Mouse (Mus musculus) spleen, adult 12 weeks (tissue): ENCODE data around the gene Arsb.

Experiments used
- DNase-seq: peaks from one replicate; pipeline ENCODE4 v3.0.0; 2022; ENCODE audit warnings: low spot score

Gene Arsb

DNA sequence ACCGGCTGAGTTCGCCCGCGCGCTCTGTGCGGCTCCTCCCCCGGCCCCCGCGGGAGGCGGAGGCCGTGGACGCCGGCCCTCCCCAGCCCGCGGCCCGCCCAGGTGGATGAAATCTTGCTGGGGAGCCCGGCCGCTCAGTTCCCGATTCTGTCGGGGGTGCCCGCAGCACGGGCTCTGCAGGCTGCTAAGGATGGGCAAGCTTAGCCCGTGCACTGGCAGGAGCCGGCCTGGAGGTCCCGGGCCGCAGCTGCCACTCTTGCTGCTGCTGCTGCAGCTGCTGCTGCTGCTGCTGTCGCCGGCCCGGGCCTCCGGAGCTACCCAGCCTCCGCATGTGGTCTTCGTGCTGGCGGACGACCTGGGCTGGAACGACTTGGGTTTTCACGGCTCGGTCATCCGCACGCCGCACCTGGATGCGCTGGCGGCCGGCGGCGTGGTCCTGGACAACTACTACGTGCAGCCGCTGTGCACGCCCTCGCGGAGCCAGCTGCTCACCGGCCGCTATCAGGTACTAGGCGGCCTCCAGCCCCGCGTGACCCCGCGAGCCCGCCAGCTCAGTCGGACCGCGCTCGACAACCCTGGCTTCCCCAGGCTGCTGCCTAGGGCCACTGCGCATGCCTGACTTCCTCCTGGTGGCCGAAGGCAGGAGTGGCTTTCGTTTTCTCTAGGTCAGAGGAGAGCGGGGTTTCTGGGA lies at the start of gene Arsb:
Arsb (plus strand) TSS at position 43 of the 691 bp plus-strand sequence.
- peak; percentile 65 for DNase-seq

DNA sequence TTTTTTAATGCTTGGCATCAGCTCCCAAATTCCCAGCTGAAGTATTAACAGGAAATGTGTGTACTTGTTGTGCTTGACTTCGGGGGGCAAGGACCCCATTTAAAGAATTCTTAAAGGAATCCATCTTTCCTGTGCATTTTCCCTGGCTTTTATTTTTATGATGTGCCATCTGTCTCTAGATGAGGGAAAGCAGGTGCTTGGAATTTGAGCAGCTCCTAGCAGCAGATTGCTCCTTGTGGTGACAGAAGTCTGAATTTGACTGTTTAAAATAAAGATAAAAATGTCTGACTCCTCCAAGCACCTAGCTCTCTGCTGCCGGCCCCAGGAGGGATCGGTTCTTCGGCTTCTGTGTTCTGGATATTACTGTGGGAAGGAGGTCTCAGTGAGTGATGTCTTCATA lies 49.5 kb upstream of the Arsb start:
- DNase-seq, result no peak

DNA sequence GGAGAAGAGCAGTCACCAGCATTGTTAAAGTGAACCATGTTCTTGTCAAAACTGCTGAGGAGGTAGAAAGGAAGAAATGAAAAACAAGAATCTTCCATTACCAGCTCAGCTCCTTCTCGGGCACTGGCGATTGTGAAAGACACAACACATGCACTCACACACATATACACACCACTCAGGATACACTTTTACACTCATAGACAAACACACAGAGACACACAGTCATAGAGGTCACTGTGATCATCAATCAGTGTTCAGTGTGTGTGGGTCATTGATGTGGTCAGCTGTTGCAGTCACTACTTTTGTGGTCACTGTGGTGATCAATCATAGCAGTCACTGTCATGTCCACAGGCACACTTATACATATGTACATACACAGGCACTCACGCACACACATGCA lies 48.0 kb upstream of the Arsb start:
- no peak for DNase-seq

DNA sequence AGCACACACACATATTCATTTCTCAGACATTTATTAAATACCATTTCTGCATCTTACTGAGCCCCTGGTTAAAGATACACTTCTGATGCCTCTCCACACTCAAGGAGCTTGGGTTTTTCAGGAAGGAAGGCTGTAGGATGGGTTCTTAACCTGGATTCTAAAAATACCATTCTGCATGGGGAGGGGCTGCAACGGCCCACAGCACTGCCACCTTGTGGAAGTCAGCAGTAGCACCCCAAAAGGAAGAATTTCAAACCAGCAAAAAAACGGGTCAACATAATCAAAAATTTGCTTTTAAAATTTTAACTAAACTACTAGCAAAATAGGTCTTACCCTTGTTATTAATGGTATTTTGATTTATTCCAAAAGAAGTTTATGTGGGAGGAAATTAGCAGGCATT lies 47.2 kb upstream of the Arsb start:
- no peak for DNase-seq

DNA sequence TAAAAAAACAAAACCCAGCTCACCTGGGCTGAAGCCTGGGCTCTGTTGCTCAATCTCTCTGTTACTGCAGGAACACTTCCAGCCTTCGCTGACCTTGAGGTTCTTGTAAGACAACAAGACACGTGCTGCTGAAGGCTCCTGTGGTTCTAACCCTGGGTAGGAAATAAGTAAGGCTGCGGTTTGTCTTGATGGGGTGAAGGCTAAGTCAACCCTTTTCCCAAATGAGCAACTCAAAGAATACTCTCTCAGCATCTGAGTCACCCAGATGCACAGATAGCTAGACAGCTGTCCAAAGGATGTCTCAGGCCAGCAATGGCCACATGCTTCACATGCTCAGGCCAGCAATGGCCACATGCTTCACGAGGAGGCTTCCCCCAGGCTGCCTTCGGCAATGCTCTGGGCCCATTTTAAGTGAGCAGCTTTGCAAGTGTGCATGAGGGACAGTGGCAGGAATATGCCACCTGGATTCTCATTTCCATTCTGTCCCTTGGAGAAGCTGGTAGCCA lies 36.2 kb upstream of the Arsb start:
- DNase-seq, result no peak

DNA sequence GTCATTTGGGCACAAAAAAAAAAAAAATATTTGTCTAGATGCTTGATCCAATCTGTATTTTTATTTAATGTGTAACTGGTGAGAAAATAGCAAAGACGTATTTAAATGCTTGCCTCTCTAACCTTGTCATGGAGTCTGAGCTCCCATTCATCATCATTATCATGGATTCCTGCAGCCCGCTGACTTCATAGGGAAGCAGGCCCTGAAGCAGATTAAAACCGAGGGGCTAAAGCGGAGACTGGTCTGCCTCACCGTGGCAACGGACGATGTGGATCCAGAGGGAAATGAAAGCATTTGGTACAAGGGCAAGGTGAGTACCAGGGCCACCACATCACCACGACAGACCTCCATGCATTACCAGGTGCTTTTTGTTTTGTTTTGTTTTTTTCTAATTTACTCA lies 27.3 kb upstream of the Arsb start:
- DNase-seq, result no peak

DNA sequence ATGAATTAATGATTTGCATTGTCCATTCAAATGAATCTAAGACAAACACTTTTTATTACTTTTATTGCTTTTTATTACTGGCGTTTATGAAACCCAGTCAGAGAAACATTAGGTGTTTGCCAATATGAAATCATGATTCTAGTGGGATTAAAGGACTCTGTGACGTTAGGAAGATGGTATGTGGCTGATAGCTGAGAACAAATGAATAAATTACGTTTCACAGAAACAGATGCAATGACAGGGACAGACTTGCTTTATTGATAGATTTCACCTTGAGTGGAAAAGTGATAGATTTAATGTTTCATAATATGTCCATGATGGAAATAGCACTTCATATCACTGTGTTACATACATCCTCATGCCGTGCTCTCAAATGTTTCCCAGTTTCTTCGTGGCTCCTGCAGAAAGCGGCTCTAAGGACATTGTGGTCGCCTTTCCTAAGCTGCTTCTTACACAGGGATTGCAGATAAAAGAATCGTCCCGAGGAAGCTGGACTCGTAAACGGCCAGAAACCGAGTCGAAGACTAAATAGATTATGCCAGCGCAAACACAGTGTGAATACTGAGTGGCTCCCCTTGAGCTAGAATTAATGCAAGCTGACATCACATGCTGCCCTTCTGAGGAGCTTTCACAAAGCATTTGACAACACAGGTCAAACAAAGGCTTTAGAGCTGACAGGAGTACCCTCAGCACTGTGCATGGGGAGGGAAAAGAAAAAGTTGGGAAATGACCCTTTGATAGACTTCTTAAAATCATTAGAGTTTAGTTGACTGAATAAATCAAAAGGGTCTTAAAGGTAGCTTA lies 18.6 kb upstream of the Arsb start:
- DNase-seq, result no peak

DNA sequence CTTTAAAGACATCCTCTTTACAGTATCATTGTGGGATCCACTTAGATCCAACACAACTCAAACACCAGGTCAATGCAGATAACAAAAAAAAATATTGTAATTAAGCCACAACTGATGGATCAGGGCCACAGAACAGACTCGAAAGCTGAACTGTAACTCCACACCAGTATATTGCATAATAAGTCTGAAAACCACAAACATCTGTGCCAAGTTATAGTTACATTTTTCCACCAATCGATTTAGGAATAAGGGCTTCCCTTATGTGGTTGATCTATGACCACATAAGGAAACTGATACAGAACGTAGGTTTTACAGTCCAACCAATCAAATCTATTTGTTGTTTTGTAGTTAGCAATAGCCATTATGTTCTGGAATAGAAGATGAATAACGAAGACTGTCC lies 16.3 kb upstream of the Arsb start:
- DNase-seq, result no peak

DNA sequence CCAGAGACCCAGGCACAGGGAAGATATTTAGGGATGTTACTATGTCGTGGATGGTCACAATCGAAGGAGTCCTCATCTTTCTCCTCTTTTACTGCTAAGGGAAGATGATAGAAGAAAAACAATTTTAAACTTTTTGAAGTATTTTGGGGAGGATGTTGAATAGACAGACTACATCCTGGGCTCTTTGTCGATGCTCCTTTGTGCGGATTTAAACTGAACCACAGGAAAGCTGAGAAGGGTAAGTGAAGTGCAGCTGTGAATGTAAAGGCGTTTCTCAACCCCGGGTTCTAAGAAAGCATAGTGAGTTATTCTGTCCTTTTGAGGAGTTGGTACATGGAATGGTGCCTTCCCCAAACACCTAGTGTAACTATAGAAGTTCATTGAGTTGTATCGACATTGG lies 14.8 kb upstream of the Arsb start:
- no peak for DNase-seq

DNA sequence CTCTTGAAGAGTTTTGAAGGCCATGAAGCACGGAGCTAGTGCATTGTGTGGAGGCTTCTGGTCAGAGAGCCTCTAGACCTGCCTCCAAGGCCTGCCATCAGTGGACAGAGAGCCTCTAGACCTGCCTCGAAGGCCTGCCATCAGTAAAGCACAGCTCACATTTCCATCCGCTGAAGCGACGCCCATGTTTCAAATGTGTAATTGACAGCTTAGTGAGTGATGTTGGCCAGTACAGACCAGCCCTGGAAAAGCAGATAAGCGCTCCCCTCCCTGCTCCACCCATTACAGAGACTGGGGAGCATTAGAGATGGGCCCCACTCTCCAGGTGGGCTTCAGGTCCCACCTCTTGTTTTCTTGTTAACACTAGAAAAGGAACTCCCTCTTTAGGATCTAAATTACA lies 13.9 kb upstream of the Arsb start:
- DNase-seq, result no peak

DNA sequence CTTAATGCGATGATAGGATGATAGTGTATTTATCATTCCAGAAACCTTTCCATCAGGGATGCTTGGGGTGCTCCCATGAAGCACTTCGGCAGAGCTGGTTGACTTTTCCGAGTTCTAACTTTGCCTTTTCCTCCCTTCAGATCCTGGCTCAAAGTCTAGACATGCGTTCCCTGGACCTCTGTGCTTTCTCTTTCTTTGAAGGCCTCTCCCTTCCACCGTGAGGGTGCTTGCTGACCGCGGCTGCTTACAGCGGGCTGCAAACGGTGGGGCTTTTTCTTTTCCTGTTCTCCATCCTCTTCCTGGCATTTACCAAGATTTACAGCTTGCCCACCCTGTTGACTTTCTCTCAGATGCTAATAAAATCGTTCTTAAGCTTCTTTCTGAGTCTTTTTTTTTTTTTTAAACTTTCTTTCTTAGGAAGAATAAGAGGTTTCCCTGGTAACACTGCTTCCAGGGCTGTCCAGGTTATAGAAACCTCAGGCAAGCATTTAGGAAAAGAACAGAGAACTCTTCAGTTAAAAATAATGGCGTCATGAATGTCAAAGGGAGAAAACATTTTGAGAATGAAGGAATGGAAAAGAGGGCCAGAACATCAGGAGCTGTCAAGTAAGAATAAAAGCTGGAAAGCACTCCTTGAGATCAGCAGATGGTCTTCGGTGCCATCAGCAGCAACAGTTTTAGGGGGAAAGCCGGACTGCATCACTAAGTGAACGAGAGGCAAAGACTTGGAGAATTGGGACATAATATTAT lies 13.1 kb upstream of the Arsb start:
- DNase-seq, result no peak

DNA sequence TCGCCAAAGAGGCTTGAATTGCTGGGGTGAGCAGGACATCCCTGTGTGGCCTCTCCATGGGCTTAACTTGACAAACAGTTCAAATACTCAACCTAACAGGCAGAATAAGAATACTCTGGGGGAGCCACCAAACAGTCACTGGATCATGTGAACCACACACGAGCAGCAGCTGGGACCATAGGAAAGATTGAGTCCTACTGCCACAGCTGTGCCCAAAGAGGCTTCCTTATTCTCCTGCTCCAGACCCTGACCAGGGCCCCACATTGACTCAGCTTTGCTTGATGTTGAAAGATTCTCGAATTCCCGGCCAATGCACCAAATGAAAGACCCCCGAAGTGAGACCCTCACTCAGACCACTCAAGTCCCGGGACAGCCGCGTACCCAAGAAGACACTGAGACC lies 9.6 kb upstream of the Arsb start:
- DNase-seq, result no peak

DNA sequence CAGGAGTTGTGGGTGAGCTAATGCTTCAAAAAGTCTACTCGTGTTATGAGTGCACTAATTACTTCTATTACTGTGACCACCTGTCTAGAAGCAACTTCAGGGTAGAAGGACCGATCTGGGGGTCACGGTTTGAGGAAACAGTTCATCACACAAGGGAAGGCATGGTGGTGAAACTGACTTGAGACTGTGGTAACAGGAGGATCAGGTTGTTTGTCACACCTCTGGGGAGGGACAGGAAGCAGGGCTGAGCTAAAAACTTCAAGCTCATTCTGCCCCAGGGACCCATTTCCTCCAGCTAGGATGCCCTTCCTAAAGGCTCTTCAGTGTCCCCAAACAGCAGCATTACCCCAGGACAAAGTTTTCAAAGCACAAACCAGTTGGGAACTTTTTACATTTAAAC lies 8.6 kb upstream of the Arsb start:
- DNase-seq, result no peak

DNA sequence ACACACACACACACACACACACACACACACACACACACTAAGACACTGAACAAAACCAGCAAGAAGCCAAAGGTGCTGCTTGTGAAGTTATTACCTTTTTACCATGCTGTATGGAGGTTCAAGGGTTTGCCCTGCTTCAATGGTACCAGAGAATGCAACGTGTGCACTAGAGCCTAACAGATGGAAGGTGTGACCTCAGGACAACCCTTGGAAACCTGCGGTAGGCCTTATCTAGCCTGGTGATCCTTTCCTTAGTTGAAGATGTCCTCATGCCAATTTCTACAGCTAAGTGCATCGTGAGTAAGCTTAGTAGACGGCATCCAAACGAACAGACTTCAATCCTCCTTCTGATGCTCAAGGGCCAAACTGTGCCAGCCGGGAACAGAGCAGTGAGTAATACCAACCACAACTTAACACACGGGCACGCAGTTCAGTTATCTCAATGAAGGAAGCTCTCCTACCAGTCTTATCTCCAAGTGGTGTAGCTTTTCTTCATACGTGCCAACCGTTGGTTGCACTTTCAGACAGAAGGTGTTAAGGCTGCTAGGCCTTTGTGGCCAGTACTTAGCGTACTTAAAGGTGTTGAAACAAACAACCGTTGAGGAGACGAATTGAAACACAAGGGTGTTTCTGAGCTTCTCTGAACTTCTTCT lies 7.0 kb upstream of the Arsb start:
- no peak for DNase-seq

DNA sequence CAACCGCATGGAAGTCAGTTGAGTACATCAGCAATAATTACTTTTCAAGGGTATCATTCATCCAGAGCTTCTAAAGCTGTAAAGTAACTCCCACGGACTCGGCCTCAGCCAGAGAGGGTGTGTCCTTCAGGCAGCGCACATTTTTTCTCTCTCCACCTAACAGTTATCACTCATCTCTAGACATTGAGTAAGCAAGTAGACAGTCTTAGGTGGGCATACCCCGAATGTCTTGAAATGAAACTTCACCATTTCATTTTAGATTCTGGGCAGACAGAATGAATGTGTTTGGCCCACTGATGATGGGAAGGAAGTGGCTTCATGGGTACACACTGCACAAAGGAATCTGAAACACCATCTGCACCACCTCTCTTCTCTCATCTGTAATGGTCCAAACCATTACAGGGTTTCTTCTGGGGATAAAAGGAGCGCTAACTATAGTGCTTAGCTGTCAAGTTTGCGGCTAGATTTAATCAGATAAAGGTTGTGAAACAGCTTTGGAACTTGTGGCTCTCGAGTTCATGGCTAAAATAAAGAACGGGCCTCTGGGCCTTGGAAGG lies 321 bp upstream of the Arsb start:
- peak; percentile 6 for DNase-seq

DNA sequence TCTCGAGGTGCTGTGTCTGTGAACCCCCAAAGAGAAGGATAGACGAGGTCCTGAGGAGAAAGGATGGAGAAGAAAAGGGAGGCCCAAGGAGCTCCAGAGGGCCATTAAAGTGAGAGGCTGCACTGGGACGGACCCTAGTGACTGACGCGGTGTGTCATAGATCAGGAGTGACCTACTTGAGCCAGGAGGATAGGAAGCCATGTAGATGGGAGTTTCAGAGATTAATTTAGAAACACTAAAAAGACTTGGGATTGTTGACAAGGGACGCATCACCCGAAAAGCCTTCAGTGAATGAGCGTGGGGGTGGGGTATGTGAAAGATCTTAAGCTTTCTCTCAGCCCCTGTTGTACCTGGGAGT lies 828 bp downstream of the Arsb start:
- DNase-seq, result no peak

DNA sequence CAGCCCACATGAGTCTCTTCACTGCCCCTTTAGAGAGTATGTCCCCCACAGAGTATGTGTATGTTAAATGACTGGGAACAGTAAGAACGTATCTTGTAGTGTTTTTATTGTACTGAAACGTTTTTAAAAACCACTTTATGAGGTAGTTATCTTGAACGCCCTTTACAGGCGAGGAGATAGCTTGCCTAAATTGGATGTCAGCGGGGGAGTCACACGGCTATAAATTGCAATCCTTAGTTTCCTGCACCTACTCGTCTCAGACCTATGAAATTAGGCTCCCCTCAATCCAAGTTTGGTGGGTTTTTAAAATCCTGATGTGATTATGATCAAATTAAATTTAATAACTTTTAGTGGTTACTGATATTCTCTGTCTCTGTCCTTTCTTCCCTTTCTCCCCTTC lies 1.4 kb downstream of the Arsb start:
- no peak for DNase-seq

DNA sequence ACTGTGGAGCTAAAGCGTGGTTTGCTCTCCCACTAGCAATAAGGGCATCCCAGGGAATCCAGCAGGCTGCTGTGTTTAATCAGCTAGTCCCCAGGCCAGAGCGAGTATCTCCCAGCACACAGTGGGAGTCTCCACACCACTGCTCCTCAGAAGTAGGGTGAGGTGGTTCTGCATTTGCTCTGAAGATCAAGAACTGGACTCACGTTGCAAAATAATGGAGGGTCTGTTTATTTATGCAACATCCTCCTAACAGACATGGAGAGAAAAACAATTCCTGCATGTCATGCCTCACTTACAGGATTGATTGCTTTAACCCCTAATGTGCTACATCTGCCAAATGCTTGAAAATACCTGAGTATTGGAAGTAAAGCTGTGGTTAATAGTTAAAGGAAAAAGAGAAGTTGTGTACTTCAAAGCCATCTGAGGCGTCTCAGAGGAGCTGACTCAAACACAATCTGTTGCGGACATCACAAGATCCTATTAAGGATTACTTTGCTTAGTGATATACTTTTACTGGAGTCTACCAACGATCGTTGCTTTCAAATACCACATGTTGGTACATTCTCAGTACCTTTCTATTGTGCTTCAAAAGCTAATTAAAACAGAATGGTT lies 2.4 kb downstream of the Arsb start:
- no peak for DNase-seq

DNA sequence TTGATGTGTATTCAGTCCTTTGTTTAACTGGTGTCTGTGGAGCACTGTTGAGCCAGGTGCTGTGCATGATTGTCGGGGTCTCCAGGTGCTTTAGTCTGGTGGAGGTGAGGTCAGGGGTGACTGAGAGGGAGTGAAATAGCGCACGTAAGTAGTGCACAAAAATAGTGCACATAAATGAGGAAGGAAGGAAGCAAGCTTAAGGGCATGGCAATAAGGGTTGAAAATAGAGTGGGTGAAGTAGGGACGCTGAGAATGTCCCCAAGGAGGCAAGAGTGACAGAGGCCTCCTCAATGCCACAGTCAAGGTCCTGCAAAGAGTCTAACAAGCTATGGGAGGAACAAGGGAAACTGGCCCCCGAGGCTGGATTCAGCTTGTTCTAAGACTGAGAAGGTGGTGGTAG lies 11.4 kb downstream of the Arsb start:
- DNase-seq, result no peak

DNA sequence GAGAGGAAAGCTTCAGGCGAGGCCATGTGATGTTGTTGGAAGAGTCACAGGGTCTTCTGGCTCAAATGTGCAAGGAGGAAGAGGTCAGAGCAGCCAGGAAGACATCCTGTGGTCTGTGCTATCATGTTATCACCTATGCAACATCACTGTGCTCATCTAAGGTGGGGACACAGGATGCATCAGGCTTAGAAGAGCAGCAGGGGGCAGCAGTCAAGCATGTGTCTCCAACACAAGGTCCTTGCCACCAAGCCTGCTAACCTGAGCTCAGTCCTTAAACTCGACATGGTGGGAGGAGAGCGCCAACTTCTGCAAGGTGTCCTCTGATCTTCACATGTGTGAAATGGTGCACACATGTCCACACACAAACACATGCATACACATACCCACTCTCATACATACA lies 13.9 kb downstream of the Arsb start:
- no peak for DNase-seq

DNA sequence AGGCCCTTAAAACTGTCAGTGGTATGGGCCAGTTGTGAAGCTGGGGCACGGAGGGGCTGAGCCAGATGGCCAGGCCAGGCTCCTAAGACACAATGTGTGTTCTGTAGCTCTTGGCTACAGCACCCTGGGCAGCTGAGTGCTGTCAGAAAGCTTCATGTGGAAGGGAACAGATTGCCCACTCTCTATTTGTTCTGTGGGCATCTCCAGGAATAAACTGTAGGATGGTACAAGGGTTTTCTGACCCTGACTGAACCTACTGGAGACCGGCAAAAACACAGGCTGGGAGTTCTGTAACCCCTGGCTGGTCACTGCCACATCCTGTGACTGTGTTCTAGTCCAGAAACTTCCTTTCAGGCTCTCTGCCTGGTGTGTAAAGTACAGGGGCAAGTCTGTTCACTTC lies 14.6 kb downstream of the Arsb start:
- no peak for DNase-seq

DNA sequence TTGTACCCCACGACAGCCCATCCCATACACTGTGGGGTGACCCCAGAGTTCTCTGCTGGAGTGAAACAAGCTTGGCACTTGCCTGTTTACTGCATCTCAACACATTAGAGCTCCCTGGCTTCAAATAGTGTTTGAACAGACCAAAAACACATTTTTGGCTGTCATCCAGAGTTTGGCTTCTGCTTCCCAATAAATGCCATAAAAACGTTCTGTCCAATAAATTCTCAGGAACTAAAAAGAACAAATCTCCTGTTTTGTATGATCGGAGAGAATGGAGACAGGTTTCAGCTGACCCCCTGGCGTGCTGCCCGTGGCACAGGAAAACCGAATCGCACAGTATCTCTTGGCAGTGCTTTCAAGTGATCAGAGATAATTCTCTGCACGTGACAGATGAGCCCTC lies 16.2 kb downstream of the Arsb start:
- DNase-seq, result no peak
